Mouse (Mus musculus): Measurements from ENCODE around the gene Lingo4. TPM values are rescaled to one million over a fixed set of nuclear protein-coding genes. Genes with fewer than 3 reads are reported as not detected.

The Lingo4 gene
- polyA plus RNA-seq, 1 experiment from 2014 or later = 0.06 TPM

GRCm38 (mm10) chr3:94441182-94441581 is 42.9 kb downstream of the Lingo4 start:
- ChIA-PET CTCF (interaction anchor here (0.8 to 2.2 kb wide), 9 partner anchors 12 to 93 kb away, joined by 3 to 9 read pairs (median 4); no protein-coding TSS in a partner anchor), POLR2A (no interaction called here)
- H3K27me3 ChIP-seq = peaks cover 16% of the 10 kb centered on the region
- no peak for DNase-seq (ENCODE audit: low read depth, low spot score)
- in situ Hi-C loops (cut with MboI; ENCODE audit: low pct_unique_long_range_greater_than_20kb) = loop anchor here (5.0 kb wide), 1 partner anchor 74 kb away; no protein-coding TSS in a partner anchor
- peak; percentile 38 for ATAC-seq
- peak; percentile 66 for TF ChIP-seq CTCF (IDR thresholded peaks at IDR 0.05)

- peaks cover 16% of the 10 kb centered on the region for H3K27me3 ChIP-seq
- no peak for TF ChIP-seq CTCF (IDR thresholded peaks at IDR 0.05)
- ChIA-PET POLR2A (interaction anchor here (0.5 to 2.0 kb wide), 12 partner anchors 15 to 216 kb away, joined by 3 to 9 read pairs (median 3); no protein-coding TSS in a partner anchor), CTCF (interaction anchor here (0.7 to 2.4 kb wide), 3 partner anchors 14 to 118 kb away, joined by 4 to 9 read pairs (median 4); no protein-coding TSS in a partner anchor)
- in situ Hi-C loops (cut with MboI; ENCODE audit: low pct_unique_long_range_greater_than_20kb) = loop anchor here (5.0 kb wide), 1 partner anchor 76 kb away; no protein-coding TSS in a partner anchor
- ATAC-seq = peak; percentile 92
- peak; percentile 79 for DNase-seq (ENCODE audit: low read depth, low spot score)
Observed at GRCm38 (mm10) chr3:94442951-94443596, 44.8 kb downstream of the Lingo4 start, which contains the start of gene Mrpl9. TSS of gene Mrpl9 (plus strand) at chr3:94443318.

- DNase-seq (ENCODE audit: low read depth, low spot score) = no peak
Observed at GRCm38 (mm10) chr3:94443597-94443964, 45.3 kb downstream of the Lingo4 start, which contains the start of gene Oaz3. TSS of gene Oaz3 (minus strand) at chr3:94443915.

GRCm38 (mm10) chr3:94449377-94449776 is 51.1 kb downstream of the Lingo4 start:
- ChIA-PET CTCF (interaction anchor here (0.8 to 2.7 kb wide), 5 partner anchors 13 to 153 kb away, joined by 3 to 13 read pairs (median 4); no protein-coding TSS in a partner anchor), POLR2A (no interaction called here)
- no peak for TF ChIP-seq CTCF (IDR thresholded peaks at IDR 0.05)
- H3K27me3 ChIP-seq = no peaks in the 10 kb centered on the region
- DNase-seq (ENCODE audit: low read depth, low spot score) (no peak), ATAC-seq (no peak)
- in situ Hi-C loops (cut with MboI; ENCODE audit: low pct_unique_long_range_greater_than_20kb) = no loop called here

More at GRCm38 (mm10) chr3:94443597-94443964, 45.3 kb downstream of the Lingo4 start, which contains the start of gene Oaz3:
- ChIA-PET CTCF (interaction anchor here (0.8 to 2.4 kb wide), 3 partner anchors 13 to 90 kb away, joined by 3 to 9 read pairs (median 4); no protein-coding TSS in a partner anchor), POLR2A (interaction anchor here (0.5 to 2.0 kb wide), 9 partner anchors 9 to 216 kb away, joined by 3 to 9 read pairs (median 4); no protein-coding TSS in a partner anchor)
- no peak for TF ChIP-seq CTCF (IDR thresholded peaks at IDR 0.05)
- peaks cover 16% of the 10 kb centered on the region for H3K27me3 ChIP-seq
- peak; percentile 14 for ATAC-seq
- in situ Hi-C loops (cut with MboI; ENCODE audit: low pct_unique_long_range_greater_than_20kb) = loop anchor here (5.0 kb wide), 1 partner anchor 76 kb away; no protein-coding TSS in a partner anchor

Other genes starting within 250 kb of the Lingo4 start
- gene Gm10696, start 220.3 kb upstream of the Lingo4 start, polyA plus RNA-seq (2021) = not detected
- gene Gm5286, start 201.8 kb upstream of the Lingo4 start, polyA plus RNA-seq (2021) = not detected
- not detected for gene Gm4778, start 134.5 kb upstream of the Lingo4 start, polyA plus RNA-seq (2021)
- 12.2 TPM for gene Them4, start 88.4 kb upstream of the Lingo4 start, polyA plus RNA-seq (2021)
- 0.06 TPM for gene Them5, start 56.4 kb upstream of the Lingo4 start, polyA plus RNA-seq (2021)
- gene C2cd4d, start 36.1 kb upstream of the Lingo4 start, polyA plus RNA-seq (2021) = not detected
- gene Rorc, start 25.7 kb upstream of the Lingo4 start, polyA plus RNA-seq (2021) = 16.1 TPM
- 14.3 TPM for gene Tdrkh, start 14.8 kb downstream of the Lingo4 start, polyA plus RNA-seq (2021)
- 101 TPM for gene Mrpl9, start 44.8 kb downstream of the Lingo4 start, polyA plus RNA-seq (2021)
- 1.1 TPM for gene Oaz3, start 45.4 kb downstream of the Lingo4 start, polyA plus RNA-seq (2021)
- 0.17 TPM for gene Celf3, start 79.8 kb downstream of the Lingo4 start, polyA plus RNA-seq (2021)
- gene Riiad1, start 81.8 kb downstream of the Lingo4 start, polyA plus RNA-seq (2021) = 0.19 TPM
- 83.8 TPM for gene Snx27, start 184.2 kb downstream of the Lingo4 start, polyA plus RNA-seq (2021)
- not detected for gene Gm10972, start 244.6 kb downstream of the Lingo4 start, polyA plus RNA-seq (2021)

Measured in Patski (cell line).